Mouse (Mus musculus): ENCODE data around the gene Tmem204.

- no peak for TF ChIP-seq CTCF (IDR thresholded peaks at IDR 0.05; ENCODE audit: low read depth, low read length)
- no peak for TF ChIP-seq EP300 (IDR thresholded peaks at IDR 0.05; ENCODE audit: insufficient read depth, low read depth, low read length)
- TF ChIP-seq POLR2A (IDR thresholded peaks at IDR 0.05; ENCODE audit: insufficient read depth, low read length): no peak
Measured at GRCm38 (mm10) chr17:25082081-25082847, 1.1 kb downstream of the Tmem204 start.

Measured in ES-Bruce4 (cell line).